Mouse (Mus musculus): ENCODE measurements around the gene Zbtb7b.

Gene Zbtb7b

GRCm38 (mm10) chr3:89418170-89418860, 23.7 kb upstream of the Zbtb7b start, which contains the start of the genes Cks1b and Shc1:
TSS of gene Cks1b (minus strand) at chr3:89418383.
TSS of gene Shc1 (plus strand) at chr3:89418443.
- peak; percentile 87 for ATAC-seq (ENCODE audit: low TSS enrichment)

DNA sequence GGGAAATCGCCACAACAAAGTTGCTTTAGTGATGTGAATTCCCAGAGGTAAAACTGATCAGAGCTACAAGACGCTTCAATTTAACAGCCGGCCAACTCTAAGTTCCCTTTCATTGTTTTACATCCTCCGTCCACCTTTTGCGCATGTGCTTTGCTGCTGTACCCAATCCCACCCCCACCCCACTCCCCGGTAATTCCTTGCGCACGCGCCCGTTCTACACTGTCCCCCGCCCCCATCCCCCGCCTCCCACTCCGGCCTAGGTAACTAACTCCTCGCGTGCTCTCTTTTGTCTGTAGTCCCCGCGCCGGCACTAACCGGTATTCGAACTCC, 23.2 kb upstream of the Zbtb7b start:
- ATAC-seq (ENCODE audit: low TSS enrichment), result no peak

GRCm38 (mm10) chr3:89417131-89417530, 22.6 kb upstream of the Zbtb7b start:
- no peak for ATAC-seq (ENCODE audit: low TSS enrichment)

- ATAC-seq (ENCODE audit: low TSS enrichment), result no peak
Observed at GRCm38 (mm10) chr3:89416158-89416557, 21.6 kb upstream of the Zbtb7b start.

DNA sequence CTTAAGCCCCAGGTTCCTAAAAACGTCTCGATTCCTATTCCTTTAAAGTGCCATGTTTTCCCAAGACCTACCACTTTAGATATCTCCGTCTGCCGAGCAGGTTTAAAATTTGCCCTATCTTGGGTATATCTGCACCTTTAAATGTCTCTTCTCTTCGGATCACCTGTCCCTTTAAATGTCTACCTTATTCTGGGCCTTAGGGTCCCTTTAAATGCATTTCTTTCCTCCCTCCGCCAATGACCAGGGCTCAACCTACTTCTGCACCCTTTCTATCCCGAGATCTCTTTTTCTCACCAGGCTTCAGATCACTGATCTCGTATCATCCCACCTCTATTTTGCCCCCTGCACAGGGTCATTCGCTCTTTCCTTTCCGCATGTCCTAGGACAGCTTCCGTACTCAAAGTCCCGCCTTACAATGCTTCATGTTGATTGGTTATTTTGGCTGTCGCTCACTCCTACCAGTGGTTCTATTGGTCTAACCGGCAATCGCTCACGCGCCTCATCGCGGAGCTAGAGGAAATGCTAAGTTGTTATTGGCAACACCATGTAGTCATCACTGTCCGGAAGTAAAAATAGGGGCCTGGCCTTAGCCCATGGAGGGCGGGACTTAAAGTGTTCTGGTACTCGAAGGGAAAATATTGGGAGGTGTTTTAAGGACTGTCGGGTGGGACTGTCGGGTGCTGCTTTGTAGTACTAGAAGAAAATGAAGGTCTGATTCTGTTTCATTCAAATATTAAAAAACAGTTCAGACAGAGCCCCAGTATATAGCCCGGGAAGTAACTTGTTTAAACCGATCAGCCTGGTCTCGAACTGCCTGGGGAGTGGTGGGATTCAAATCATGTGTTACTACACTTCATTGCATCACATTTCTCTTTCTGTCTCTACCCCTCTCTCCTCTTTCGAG, 17.2 kb upstream of the Zbtb7b start, which contains the start of gene Flad1:
Gene Flad1 (minus strand): TSS at position 381 of the 904 bp plus-strand sequence.
- ATAC-seq (ENCODE audit: low TSS enrichment), result peak; percentile 97

GRCm38 (mm10) chr3:89410864-89411263, 16.3 kb upstream of the Zbtb7b start:
- ATAC-seq (ENCODE audit: low TSS enrichment), result 0 out of 2 replicates have a peak, but pooled peaks have one; percentile 0

DNA sequence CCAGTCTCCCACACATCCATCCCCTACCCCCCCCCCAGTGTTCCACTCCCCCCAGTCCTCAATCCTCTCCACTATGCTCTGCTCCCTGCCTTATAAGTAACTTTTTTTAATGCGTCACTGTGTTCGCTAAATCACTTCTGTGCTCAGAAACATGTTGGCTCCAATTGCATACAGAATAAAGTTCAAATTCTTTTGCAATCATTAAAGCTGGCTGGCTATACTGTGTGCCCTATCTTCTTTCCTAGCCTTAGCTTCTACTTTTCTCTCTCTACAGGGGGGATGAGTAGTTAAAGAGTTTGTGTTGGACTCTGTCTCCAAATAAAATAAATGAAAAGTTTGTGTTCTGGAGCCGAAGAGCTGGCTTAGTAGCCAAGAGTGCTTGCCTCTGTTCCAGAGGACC, 15.1 kb upstream of the Zbtb7b start:
- ATAC-seq (ENCODE audit: low TSS enrichment), result no peak

DNA sequence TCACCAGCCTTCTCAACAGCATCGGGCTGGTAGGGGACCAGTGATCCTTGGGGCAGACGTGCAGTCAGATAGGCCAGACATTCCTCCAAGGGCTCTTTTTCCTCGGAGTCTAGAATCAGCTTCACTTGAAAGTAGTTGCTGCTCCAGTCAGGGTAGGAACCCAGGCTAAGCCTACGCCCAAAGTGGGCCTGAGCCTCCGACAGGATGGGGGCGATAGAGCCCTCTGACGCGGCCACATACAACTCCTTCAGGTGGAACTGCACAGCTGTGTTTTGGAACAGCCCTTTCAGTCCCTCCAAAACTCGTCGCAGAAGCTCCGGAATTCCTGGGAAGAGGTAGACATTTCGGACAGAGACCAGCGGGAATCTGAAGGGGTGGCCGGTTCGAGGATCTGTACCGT, 13.9 kb upstream of the Zbtb7b start:
- ATAC-seq (ENCODE audit: low TSS enrichment), result no peak

DNA sequence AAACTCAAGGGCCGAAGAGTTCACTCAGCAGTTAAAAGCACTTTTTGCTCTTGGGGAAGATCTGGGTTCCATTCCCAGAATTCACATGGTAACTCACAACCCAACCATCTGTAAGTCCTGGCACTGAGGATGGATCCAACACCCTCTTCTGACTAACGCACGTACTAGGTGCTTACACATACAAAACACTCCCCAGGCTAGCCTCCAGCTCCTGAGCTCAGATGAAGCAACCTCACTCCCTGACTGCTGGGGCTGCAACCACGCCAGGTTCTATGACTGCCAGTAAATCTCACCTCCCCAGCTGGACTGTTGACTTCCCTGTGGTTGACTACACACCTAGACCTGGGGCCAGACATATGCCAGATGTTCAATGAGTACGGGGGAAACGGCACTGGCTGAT, 12.3 kb upstream of the Zbtb7b start:
- no peak for ATAC-seq (ENCODE audit: low TSS enrichment)

GRCm38 (mm10) chr3:89402693-89403092, 8.1 kb upstream of the Zbtb7b start, which contains the start of gene Lenep:
TSS of gene Lenep (minus strand) at chr3:89402793.
- no peak for ATAC-seq (ENCODE audit: low TSS enrichment)

GRCm38 (mm10) chr3:89401329-89401728, 6.8 kb upstream of the Zbtb7b start:
- no peak for ATAC-seq (ENCODE audit: low TSS enrichment)

- ATAC-seq (ENCODE audit: low TSS enrichment), result no peak
Observed at GRCm38 (mm10) chr3:89396654-89397005, 2.1 kb upstream of the Zbtb7b start.

DNA sequence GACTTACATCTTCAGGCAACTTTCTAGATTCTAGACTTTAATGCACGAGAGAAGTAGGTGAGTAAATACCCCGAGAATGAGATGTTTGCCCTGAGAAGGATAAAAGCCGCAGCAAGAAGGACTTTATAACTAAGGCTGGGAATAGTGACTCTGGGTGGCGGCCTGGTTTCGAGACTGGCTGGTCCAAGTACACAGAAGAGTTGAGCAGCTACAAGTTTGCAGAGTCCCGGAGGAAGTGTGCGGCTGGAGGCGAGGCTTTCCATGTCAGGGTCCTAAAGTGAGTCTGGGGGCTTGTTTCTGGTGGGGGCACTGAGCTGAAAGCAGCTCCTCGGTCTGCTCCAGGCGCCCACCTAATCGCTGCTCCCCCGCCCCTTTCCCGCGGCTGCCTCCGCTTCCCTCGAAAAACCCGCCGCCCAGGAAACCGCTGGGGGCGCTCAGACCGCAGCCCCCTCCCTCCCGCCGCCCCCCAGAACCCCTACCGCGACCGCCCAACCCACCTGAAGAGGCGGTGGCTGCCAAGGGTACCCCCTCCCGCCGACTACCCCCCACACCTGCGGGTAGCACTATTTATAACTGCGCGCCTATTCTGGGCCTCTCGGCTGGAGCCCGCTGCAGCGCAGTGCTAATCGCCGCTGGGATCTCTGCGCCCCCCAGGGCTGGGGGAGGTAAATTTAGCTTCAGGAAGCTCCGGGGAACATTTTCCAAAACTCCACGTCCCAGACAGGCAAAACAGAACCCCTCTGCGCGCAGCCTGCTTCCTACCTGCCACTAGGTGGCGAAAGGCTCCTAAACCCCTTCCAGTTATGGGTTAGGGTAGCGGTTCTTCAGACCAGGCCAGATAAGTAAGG, 1.5 kb upstream of the Zbtb7b start:
- no peak for ATAC-seq (ENCODE audit: low TSS enrichment)

DNA sequence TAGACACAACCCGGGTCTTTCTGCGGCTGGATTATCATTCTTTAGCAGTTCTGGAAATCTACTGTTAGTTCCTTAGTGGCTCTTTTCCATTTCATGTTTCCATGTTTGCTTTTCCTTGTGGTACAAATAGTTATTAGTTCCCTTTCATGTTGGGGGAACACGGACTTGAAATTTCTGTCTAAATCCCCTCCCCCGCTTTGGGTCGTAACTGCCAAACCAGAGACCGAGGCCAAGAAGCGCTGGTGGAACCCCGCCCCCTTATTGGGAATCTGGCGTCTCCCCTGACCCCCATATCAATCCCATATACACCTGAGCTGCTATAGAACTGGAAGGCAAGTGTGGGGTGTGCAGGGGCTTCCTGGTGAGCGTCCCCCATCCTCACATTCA, 836 bp upstream of the Zbtb7b start:
- ATAC-seq (ENCODE audit: low TSS enrichment), result no peak

- 0 out of 2 replicates have a peak, but pooled peaks have one; percentile 3 for ATAC-seq (ENCODE audit: low TSS enrichment)
Observed at GRCm38 (mm10) chr3:89394894-89395256, 299 bp upstream of the Zbtb7b start.

DNA sequence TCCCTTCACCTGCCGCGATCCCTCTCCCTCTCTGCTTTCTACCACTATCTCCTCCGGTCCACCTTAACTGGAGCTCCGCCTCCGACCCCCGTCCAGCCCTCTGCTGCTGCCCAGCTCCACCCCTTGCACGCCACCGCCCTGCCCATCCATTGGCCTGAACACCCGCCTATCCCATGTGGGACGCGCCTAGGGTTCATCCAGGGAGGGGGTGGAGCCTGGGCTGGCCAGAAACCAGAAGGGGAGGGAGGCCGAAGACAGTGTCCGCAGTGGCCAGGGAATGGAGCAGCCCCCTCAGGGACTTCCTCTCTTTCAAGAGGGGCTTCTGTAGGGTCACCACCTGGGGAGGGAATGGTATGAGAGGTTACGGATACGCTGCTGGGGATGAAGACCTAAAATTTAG, 971 bp downstream of the Zbtb7b start:
- peak; percentile 83 for ATAC-seq (ENCODE audit: low TSS enrichment)

- no peak for ATAC-seq (ENCODE audit: low TSS enrichment)
Observed at GRCm38 (mm10) chr3:89392871-89393311, 1.7 kb downstream of the Zbtb7b start.

DNA sequence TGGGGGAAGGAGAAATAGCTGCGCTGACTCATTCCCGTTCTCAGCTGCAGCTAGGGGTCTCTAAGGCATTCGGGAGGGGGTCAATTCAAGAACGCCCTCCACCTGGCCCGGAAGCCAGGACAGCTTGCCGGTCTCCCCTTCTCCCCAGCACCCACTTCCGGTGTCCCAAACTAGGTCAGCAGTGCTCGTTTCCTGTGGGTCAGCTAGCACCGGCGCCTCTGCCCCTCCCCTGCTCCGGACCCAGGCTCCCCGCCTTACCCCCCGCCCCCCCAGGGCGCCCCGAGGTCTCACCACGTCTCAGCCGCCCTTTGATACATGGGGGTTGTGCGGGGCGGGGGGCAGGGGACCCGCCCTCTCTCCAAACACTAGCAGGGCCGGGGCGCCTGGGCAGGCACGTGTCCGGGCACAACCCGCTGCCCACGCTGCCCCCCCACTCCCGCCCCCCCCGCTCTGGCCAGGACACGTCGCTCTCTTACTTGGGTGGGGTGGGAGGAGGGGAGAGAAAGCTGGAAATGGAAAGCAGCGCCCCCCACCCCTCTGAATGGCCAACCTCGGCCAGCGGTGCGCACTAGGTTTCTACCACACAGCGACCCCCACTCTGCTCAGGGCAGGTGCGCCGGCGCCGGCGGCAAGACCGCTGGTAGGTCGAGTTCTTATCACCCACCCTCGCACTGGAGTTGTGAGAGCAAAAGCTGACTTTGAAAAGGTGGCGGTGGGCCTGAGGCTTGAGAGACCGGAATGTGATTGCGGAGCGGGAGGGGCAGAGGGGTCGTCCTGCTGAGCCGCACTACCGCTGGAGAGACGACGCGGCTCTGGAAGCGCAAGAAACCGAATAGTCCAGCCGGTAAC, 2.7 kb downstream of the Zbtb7b start:
- no peak for ATAC-seq (ENCODE audit: low TSS enrichment)

GRCm38 (mm10) chr3:89390699-89391662, 3.6 kb downstream of the Zbtb7b start:
- ATAC-seq (ENCODE audit: low TSS enrichment), result no peak

- no peak for ATAC-seq (ENCODE audit: low TSS enrichment)
Observed at GRCm38 (mm10) chr3:89390111-89390515, 4.5 kb downstream of the Zbtb7b start.
